Mouse (Mus musculus) neural tube, embryonic 15.5 days (tissue): ENCODE data around the gene AI413582. TPM values are rescaled to one million over a fixed set of nuclear protein-coding genes. Genes with fewer than 3 reads are reported as not detected.

Source experiments
- ATAC-seq: fragments of 200-750 bp; cut with Nextera tagmentation; 2 replicates; pipeline ENCODE4 v1.8.0; 2017; ENCODE audit warnings: mild to moderate bottlenecking, moderate TSS enrichment, moderate library complexity; ENCODE audit not compliant: low FRiP score
- H3K27ac ChIP-seq: fragments of 300-500 bp; sonication (generic); replicated peaks from 2 replicates; pipeline ENCODE4 v1.5.1; 2015; ENCODE audit warnings: mild to moderate bottlenecking, inconsistent platforms
- H3K27me3 ChIP-seq: fragments of 300-500 bp; sonication (generic); replicated peaks from 2 replicates; pipeline ENCODE4 v1.6.1; 2015; ENCODE audit warnings: inconsistent platforms
- H3K36me3 ChIP-seq: fragments of 300-500 bp; sonication (generic); 2 replicates; pipeline ENCODE4 v1.6.1; 2015; ENCODE audit warnings: inconsistent platforms
- H3K4me1 ChIP-seq: fragments of 300-500 bp; sonication (generic); 2 replicates; pipeline ENCODE4 v1.6.1; 2015; ENCODE audit warnings: inconsistent platforms
- H3K4me2 ChIP-seq: fragments of 300-500 bp; sonication (generic); 2 replicates; pipeline ENCODE4 v1.6.1; 2015; ENCODE audit warnings: inconsistent platforms, mild to moderate bottlenecking, moderate library complexity
- H3K4me3 ChIP-seq: fragments of 300-500 bp; sonication (generic); replicated peaks from 2 replicates; pipeline ENCODE4 v1.5.1; 2015; ENCODE audit warnings: mild to moderate bottlenecking, inconsistent platforms
- H3K9ac ChIP-seq: fragments of 300-500 bp; sonication (generic); replicated peaks from 2 replicates; pipeline ENCODE4 v1.6.1; 2015; ENCODE audit warnings: mild to moderate bottlenecking, inconsistent platforms
- H3K9me3 ChIP-seq: fragments of 300-500 bp; sonication (generic); replicated peaks from 2 replicates; pipeline ENCODE4 v1.6.1; 2016; ENCODE audit warnings: inconsistent platforms
- WGBS: fragments of 180-500 bp; shearing (Covaris S2); methylation state at CpG from one replicate; pipeline ENCODE4 v1.1.7; 2015; ENCODE audit warnings: mixed read lengths; 5-methylcytosine and 5-hydroxymethylcytosine counted together
- polyA plus RNA-seq: library from polyadenylated mRNA; unstranded; fragments of >200 nt; fragmentation: Nextera tagmentation; extraction: Ambion mirVana; gene quantifications from 2 replicates; pipeline ENCODE4 v1.2.1, GENCODE M21; 2015

The AI413582 gene
- polyA plus RNA-seq, 1 experiment from 2014 or later, result 74.9 TPM

DNA sequence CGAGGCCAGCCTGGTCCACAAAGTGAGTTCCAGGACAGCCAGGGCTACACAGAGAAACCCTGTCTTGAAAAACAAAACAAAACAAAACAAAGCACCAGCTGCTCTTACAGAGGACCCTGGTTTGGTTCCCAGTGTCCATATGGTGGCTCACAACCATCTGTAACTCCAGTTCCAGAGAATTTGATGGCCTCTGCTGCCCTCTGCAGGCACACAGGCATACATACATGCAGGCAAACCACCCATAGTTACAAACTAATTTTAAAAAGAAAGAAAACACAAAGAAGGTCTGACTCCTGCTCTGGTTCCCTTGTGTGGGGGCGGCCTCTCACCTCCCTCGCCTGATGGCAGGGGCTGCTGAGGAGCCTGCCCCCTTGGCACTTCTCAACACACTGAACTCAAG lies 32.2 kb downstream of the AI413582 start:
- ATAC-seq, result no peak
- WGBS, result 89% methylated on average over 3 of the region's 3 CpGs
- H3K4me3 ChIP-seq, result no peak overlapping the region
- H3K27me3 ChIP-seq, result no peaks in the 10 kb centered on the region
- peaks cover 2% of the 10 kb centered on the region; the same call in 1 of the 2 replicates for H3K4me1 ChIP-seq
- H3K36me3 ChIP-seq, result no peaks in the 10 kb centered on the region
- no peak overlapping the region for H3K4me2 ChIP-seq
- H3K27ac ChIP-seq, result no peak overlapping the region
- H3K9me3 ChIP-seq, result no peaks in the 10 kb centered on the region
- no peak overlapping the region for H3K9ac ChIP-seq

DNA sequence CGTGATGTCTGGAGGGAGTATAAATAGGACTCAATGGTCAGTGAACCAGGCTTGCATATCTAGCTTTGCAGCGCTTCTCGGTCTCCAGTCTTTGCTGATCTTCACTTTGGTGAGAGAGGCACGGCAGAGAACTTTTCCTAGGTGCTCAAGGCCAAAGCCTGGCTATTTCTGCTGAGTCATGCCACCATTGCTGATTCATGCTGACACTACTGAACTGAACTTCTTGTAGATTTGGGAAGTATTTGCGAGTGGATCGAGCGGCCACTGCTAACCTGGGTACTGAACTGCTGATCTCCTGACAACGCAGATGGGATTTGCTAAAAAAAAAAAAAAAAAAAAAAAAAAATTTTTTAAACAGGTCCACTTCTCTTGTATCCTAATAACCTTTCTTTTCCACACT lies 33.5 kb downstream of the AI413582 start:
- 93% methylated on average over 8 of the region's 8 CpGs for WGBS
- Histone ChIP-seq H3K27me3 (no peaks in the 10 kb centered on the region), H3K36me3 (no peaks in the 10 kb centered on the region), H3K9me3 (no peaks in the 10 kb centered on the region), H3K4me2 (no peak overlapping the region), H3K4me1 (peaks cover 2% of the 10 kb centered on the region; the same call in 1 of the 2 replicates), H3K9ac (no peak overlapping the region), H3K27ac (no peak overlapping the region), H3K4me3 (no peak overlapping the region)
- no peak for ATAC-seq

DNA sequence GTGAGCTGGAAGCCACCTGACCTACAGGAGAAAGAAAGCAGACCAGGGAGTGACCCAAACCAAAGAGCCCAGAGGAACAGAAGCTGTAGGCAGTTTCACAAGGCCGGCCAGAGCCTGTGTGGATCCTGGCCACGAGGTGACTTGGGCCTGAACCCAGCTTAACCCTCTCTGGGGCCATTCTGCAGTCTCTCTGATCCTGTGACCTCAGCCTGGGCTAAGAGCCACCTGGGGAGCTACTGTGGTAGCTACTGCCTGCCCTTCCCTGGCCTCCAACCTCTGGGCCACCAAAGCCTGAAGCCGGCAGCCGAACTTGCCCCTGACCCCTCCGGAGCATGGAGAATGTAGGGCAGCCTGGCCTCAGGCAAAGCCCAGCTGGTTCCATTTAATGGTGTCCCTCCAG lies 36.8 kb downstream of the AI413582 start:
- 81% methylated on average over 5 of the region's 5 CpGs for WGBS

DNA sequence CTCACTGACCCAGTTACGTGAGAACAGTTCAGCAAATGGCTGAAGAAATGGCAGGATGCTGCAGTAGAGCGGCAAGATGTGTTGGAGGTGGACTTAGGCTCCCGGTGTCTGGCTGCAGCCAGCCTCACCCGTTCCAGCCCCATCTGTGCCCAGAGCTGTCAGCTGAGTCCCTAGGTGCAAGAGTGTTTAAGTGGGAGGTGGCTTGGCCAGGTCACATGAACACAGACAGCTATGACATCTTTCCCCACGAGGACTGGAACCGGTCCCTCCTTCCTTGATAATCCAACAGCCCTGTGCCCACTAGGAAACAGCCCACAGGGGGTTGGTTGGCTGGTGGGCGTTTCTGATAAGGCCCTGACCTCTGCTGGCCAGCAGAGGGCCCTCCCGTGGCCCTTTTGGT lies 37.5 kb downstream of the AI413582 start:
- Histone ChIP-seq H3K4me3 (no peak overlapping the region), H3K36me3 (no peaks in the 10 kb centered on the region), H3K4me2 (no peak overlapping the region), H3K9me3 (no peaks in the 10 kb centered on the region), H3K27ac (no peak overlapping the region), H3K27me3 (no peaks in the 10 kb centered on the region), H3K9ac (no peak overlapping the region), H3K4me1 (no peaks in the 10 kb centered on the region)
- 65% methylated on average over 8 of the region's 8 CpGs for WGBS
- ATAC-seq, result no peak

More for the DNA sequence above, 36.8 kb downstream of the AI413582 start:
- no peaks in the 10 kb centered on the region for H3K9me3 ChIP-seq
- ATAC-seq, result no peak
- no peak overlapping the region for H3K4me2 ChIP-seq
- no peaks in the 10 kb centered on the region for H3K36me3 ChIP-seq
- no peak overlapping the region for H3K9ac ChIP-seq
- H3K4me1 ChIP-seq, result no peaks in the 10 kb centered on the region
- no peak overlapping the region for H3K27ac ChIP-seq
- H3K4me3 ChIP-seq, result no peak overlapping the region
- H3K27me3 ChIP-seq, result no peaks in the 10 kb centered on the region

DNA sequence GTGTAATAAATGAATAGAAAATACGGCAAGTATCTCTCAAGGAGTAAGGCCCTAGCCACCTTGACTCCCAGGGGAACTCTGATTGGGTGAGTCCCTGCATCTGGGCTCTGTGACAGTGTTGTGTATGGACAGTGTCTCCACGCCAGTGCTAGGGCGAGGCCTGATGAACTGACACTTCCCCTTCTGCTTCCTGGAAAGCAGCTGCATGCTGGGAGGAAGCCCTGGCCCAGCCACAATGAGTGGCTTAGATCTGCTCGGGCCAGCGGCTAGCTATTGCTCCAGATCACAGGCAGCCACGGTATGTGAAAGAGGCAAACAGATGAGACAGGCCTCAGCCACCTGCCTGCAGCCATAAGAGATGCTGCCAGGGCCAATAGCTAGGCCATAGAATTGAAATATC lies 38.4 kb downstream of the AI413582 start:
- Histone ChIP-seq H3K4me2 (no peak overlapping the region), H3K27me3 (peaks cover 4% of the 10 kb centered on the region), H3K27ac (no peak overlapping the region), H3K36me3 (no peaks in the 10 kb centered on the region), H3K9ac (no peak overlapping the region), H3K9me3 (no peaks in the 10 kb centered on the region), H3K4me1 (no peaks in the 10 kb centered on the region), H3K4me3 (no peak overlapping the region)
- ATAC-seq, result no peak
- 73% methylated on average over 6 of the region's 6 CpGs for WGBS

DNA sequence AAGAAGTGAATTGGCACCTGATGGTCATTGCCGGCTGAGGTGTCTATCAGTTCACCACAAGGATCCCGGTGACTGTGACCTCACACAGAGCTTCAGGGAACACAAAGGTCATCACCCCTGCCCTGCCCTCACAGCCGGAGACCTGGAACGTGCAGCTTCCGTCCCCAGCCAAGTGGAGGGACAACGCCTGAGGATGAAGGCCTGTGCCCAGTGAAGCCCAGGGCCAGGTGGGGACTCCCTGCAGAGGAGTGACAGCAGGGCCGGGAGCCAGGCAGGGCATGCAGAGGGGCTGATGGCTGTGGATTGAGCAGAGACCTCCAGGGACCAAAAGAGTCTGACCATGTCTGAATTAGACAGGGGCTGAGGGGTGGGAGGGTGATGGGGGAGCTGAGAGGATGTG lies 42.4 kb downstream of the AI413582 start:
- no peak for ATAC-seq
- 70% methylated on average over 7 of the region's 7 CpGs for WGBS
- H3K36me3 ChIP-seq, result no peaks in the 10 kb centered on the region
- peaks cover 32% of the 10 kb centered on the region for H3K27me3 ChIP-seq
- H3K4me2 ChIP-seq, result no peak overlapping the region
- H3K9me3 ChIP-seq, result no peaks in the 10 kb centered on the region
- no peak overlapping the region for H3K4me3 ChIP-seq
- no peak overlapping the region for H3K27ac ChIP-seq
- H3K9ac ChIP-seq, result no peak overlapping the region
- H3K4me1 ChIP-seq, result peaks cover 14% of the 10 kb centered on the region

DNA sequence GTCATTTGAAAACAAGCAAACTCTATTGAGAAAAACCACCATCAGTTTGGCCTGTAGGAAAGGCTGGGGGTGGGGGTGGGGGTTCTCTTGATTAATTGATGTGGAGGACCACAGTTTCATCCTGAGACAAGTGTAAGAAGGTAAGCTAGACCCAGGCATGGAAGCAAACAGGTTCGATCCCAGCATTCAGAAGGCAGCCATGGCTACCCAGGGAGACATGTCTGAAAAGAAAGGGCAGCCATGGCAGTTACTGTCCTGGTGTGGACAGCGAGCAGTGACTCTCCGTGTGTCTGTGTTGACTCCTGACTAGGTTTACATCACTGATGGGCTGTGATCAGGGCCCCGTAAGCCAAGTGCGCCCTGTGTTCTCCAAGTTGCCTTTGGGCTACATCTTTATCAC lies 44.3 kb downstream of the AI413582 start, which contains the start of gene Grm4:
Gene Grm4 (minus strand): TSS at position 101 of the 400 bp plus-strand sequence.
- peaks cover 43% of the 10 kb centered on the region for H3K27me3 ChIP-seq
- peak within 1 kb of the TSS; percentile 18; the same call in 1 of the 2 replicates for H3K4me3 ChIP-seq
- H3K9ac ChIP-seq, result no peak within 1 kb of the TSS
- peak within 1 kb of the TSS; percentile 54 for H3K4me2 ChIP-seq
- ATAC-seq, result no peak
- peaks cover 14% of the 10 kb centered on the region for H3K4me1 ChIP-seq
- no peak within 1 kb of the TSS for H3K27ac ChIP-seq
- no peaks in the 10 kb centered on the region for H3K36me3 ChIP-seq
- H3K9me3 ChIP-seq, result no peaks in the 10 kb centered on the region
- 76% methylated on average over 5 of the region's 5 CpGs for WGBS

DNA sequence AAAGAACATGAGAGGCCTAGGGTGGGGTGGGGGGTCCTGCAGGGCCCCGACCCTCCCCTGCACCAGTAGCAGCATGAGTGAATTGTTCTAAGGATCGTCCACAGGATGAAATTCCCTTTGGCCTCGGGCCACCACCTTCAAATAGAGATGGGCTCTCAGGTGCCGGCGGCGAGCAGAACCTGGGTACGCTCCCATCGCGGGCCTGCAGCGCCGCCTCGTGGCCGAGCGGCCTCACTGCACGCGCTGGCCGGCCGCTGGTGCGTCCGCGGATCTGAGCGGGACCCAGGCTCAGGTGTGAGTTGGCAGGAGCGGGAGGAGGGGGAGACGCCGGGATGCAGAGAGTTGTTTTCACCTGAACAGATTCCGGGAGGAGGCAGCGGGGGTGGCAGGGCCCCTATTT lies 45.0 kb downstream of the AI413582 start:
- Histone ChIP-seq H3K27me3 (peaks cover 46% of the 10 kb centered on the region), H3K36me3 (no peaks in the 10 kb centered on the region), H3K9me3 (no peaks in the 10 kb centered on the region), H3K4me3 (peak overlapping the region; percentile 18; the same call in 1 of the 2 replicates), H3K4me1 (peaks cover 14% of the 10 kb centered on the region), H3K27ac (no peak overlapping the region), H3K9ac (no peak overlapping the region), H3K4me2 (peak overlapping the region; percentile 54)
- ATAC-seq, result peak; percentile 53; the same call in 1 of the 2 replicates
- under 1% methylated on average over 27 of the region's 27 CpGs for WGBS

DNA sequence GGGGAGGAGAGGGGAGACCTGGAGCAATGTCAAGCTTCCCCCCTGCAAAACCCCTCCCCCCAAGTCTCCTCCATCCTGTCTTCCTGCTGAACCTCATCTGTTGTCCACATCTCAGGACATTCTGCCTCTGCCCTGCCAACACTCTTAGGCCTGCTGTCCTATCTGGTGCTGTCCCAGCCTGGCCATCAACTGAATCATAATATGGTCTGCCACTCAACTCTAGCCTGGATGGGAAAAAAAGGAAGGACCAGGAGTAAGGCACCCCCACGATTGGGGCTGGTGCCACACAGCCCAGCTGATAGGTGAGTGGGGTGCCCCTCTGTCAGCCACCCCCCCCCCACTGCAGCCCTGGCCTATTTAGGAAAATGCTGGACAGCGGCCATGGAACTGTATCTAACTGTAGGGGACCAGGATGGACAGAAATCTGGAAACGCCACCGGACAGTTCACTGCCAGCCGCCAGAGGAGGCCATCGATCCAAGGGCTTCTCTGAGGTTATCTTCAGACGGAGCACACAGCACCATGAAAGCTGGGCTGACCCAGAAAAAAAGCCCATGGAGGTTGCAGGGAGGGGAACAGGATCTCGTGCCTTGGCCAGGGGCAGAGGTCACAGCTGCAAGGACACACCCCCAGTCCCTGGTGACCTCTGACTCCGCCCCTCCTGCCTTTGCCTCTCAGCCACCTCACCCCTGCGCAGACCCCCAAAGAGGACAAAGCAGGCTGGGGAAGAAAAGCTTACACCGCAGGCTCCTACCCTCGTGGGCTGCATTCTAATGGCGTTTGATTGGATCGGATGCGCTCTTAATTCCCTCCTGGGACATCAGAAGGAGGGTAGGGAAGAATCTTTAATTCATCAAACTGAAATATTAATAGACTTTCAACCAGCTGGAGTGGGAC lies 46.6 kb downstream of the AI413582 start:
- no peak overlapping the region for H3K4me2 ChIP-seq
- H3K27ac ChIP-seq, result no peak overlapping the region
- H3K9me3 ChIP-seq, result no peaks in the 10 kb centered on the region
- no peaks in the 10 kb centered on the region for H3K36me3 ChIP-seq
- no peak overlapping the region for H3K4me3 ChIP-seq
- no peak overlapping the region for H3K9ac ChIP-seq
- H3K4me1 ChIP-seq, result peaks cover 15% of the 10 kb centered on the region
- no peak for ATAC-seq
- 29% methylated on average over 15 of the region's 15 CpGs for WGBS
- peaks cover 48% of the 10 kb centered on the region for H3K27me3 ChIP-seq

DNA sequence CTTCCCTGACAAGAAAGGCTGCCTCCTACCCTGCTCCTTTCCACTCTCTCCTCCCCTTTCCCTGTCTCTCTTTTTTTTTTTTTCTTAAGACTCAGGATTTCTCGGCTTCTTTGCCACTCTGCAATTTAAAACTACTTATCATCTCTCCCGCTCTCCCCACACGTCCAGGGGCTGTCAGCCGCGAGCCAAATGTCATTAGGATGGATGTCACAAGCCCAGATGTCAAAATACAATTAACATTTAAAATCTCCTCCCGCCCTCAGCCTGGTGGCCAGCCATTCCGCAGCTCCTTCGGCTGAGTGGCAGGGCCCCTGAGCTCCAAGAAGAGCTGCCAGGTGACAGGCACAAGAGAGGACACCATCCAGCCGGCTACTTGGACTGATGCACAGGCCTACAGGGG lies 47.3 kb downstream of the AI413582 start:
- Histone ChIP-seq H3K9ac (no peak overlapping the region), H3K27me3 (peaks cover 52% of the 10 kb centered on the region), H3K4me3 (no peak overlapping the region), H3K9me3 (no peaks in the 10 kb centered on the region), H3K4me2 (no peak overlapping the region), H3K27ac (no peak overlapping the region), H3K36me3 (no peaks in the 10 kb centered on the region), H3K4me1 (peaks cover 22% of the 10 kb centered on the region)
- 20% methylated on average over 9 of the region's 9 CpGs for WGBS
- ATAC-seq, result no peak

DNA sequence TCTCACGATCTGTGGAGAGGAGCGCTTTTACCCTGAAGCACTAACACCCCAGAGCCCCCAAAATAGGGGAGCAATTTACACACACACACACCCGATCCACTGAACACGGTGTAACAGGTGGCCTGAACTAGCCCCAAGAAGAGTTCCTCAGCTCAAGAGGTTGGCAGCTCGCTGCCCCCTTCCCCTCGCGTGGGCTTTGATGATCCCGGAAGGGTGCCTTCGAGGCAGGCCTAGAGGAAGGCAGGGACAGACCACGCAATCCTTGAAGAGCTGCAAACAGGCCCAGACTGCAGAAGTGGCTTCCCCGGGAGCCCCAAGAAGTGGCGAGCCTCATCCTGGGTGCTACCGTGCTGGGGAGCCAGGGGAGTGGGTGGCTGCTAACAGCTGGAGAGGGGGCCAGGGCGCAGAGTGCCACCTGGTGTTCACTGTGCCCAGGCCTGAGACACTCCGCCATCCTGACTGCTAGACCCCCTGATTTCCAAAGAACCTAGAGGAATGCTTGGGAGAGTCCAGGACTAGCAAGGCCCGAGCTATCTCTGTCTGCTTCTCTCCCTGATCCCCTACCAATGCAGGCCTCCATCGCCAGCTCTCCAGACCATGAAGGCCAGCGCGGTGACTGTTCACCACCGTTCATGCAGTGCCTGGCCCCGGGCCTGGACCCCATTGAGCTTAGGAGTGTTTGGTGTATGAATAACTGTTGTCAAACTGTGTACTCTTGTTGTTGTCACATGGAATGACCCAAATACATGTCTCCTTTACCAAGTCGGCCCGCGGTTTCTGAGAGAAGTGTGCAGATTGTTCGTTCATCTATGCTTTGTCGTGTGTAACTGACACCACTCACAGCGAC lies 51.4 kb downstream of the AI413582 start:
- H3K4me3 ChIP-seq, result peak overlapping the region; percentile 63
- H3K27me3 ChIP-seq, result peaks cover 47% of the 10 kb centered on the region
- H3K9me3 ChIP-seq, result no peaks in the 10 kb centered on the region
- H3K36me3 ChIP-seq, result no peaks in the 10 kb centered on the region
- ATAC-seq, result 0 out of 2 replicates have a peak, but pooled peaks have one; percentile 13
- WGBS, result 32% methylated on average over 27 of the region's 27 CpGs
- H3K9ac ChIP-seq, result 0 out of 2 replicates have a peak overlapping the region, but pooled peaks have one; percentile 75
- H3K27ac ChIP-seq, result no peak overlapping the region
- H3K4me1 ChIP-seq, result peaks cover 50% of the 10 kb centered on the region
- H3K4me2 ChIP-seq, result peak overlapping the region; percentile 97
